Mouse (Mus musculus): ENCODE data around the gene Tbl1x. TPM values are rescaled to one million over a fixed set of nuclear protein-coding genes. Genes with fewer than 3 reads are reported as not detected.

Gene Tbl1x
- polyA plus RNA-seq, 1 experiment: 70.4 TPM

DNA sequence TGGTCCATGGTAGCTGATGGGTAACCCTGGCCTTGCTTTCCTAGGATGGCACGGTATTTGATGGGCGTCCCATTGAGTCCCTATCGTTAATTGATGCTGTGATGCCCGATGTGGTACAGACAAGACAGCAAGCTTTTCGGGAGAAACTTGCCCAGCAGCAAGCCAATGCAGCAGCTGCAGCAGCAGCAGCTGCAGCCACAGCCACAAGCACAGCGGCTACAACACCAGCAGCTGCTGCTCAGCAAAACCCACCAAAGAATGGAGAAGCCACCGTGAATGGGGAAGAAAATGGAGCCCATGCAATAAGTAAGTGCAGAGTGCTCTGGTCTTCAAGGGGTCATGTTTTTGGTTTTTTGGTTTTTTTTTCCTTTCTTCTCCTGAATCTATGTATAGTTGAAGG is 135.4 kb downstream of the Tbl1x start:
- Histone ChIP-seq H3K9me3 (replicated peaks; ENCODE audit: control insufficient read depth, insufficient read depth, low read length, poor library complexity, severe bottlenecking) (no peaks in the 10 kb centered on the region), H3K4me1 (ENCODE audit: control insufficient read depth, insufficient read depth, low read length) (no peaks in the 10 kb centered on the region), H3K36me3 (ENCODE audit: control insufficient read depth, insufficient read depth, low read length, poor library complexity, severe bottlenecking) (peaks cover 4% of the 10 kb centered on the region), H3K9ac (ENCODE audit: low read depth, poor library complexity, severe bottlenecking) (no peak overlapping the region), H3K27me3 (ENCODE audit: control insufficient read depth, insufficient read depth, low read length, poor library complexity, severe bottlenecking) (no peaks in the 10 kb centered on the region), H3K4me3 (ENCODE audit: low read depth, low read length) (no peak overlapping the region), H3K27ac (ENCODE audit: insufficient read depth, low read length) (no peak overlapping the region)
- no peak for TF ChIP-seq CTCF (IDR thresholded peaks at IDR 0.05; ENCODE audit: low read depth, low read length)
- no peak for TF ChIP-seq POLR2A (IDR thresholded peaks at IDR 0.05; ENCODE audit: insufficient read depth, low read length)
- TF ChIP-seq EP300 (IDR thresholded peaks at IDR 0.05; ENCODE audit: insufficient read depth, low read depth, low read length): no peak

DNA sequence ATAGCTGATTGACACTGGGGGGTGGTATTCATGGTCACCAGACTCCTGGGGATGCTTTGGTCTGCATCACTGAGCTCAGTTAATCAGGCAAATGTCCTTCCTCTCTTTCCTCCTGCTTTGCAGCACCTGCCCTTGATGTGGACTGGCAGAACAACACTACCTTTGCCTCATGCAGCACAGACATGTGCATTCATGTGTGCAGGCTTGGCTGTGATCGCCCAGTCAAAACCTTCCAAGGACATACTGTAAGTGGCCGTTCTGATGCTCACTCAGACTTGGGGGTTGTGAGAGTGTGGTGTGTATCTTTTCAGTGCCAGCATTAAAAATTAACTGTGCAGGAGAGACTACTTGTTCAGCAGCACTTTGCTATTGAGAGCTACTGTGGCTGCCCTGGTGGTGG is 139.4 kb downstream of the Tbl1x start:
- no peak for TF ChIP-seq EP300 (IDR thresholded peaks at IDR 0.05; ENCODE audit: insufficient read depth, low read depth, low read length)
- TF ChIP-seq POLR2A (IDR thresholded peaks at IDR 0.05; ENCODE audit: insufficient read depth, low read length): no peak
- no peak for TF ChIP-seq CTCF (IDR thresholded peaks at IDR 0.05; ENCODE audit: low read depth, low read length)
- no peak overlapping the region for H3K27ac ChIP-seq (ENCODE audit: insufficient read depth, low read length)
- H3K4me1 ChIP-seq (ENCODE audit: control insufficient read depth, insufficient read depth, low read length): no peaks in the 10 kb centered on the region
- H3K4me3 ChIP-seq (ENCODE audit: low read depth, low read length): no peak overlapping the region
- H3K9ac ChIP-seq (ENCODE audit: low read depth, poor library complexity, severe bottlenecking): no peak overlapping the region
- H3K36me3 ChIP-seq (ENCODE audit: control insufficient read depth, insufficient read depth, low read length, poor library complexity, severe bottlenecking): peaks cover 6% of the 10 kb centered on the region
- no peaks in the 10 kb centered on the region for H3K27me3 ChIP-seq (ENCODE audit: control insufficient read depth, insufficient read depth, low read length, poor library complexity, severe bottlenecking)
- H3K9me3 ChIP-seq (replicated peaks; ENCODE audit: control insufficient read depth, insufficient read depth, low read length, poor library complexity, severe bottlenecking): no peaks in the 10 kb centered on the region

DNA sequence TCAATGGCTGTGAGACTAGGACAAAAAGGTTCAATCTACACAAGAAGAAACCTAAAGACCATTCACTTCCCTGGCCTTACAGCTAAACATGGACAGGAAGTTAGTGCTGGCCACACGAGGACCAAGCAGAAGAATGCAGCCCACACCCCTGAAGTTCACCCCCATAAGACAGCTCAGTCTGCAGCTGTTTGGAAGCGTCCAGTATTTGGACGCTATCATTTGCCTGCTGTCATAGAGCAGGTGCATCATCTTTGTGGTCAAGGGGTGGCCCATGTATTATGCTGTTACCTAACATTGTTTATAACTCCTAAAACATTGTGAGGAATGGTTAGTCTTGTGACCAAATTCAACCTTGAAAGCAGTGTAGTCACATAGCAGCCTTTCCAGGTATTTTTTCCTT is 151.2 kb downstream of the Tbl1x start:
- Histone ChIP-seq H3K4me3 (ENCODE audit: low read depth, low read length) (no peak overlapping the region), H3K4me1 (ENCODE audit: control insufficient read depth, insufficient read depth, low read length) (no peaks in the 10 kb centered on the region), H3K27ac (ENCODE audit: insufficient read depth, low read length) (no peak overlapping the region), H3K9ac (ENCODE audit: low read depth, poor library complexity, severe bottlenecking) (no peak overlapping the region), H3K27me3 (ENCODE audit: control insufficient read depth, insufficient read depth, low read length, poor library complexity, severe bottlenecking) (no peaks in the 10 kb centered on the region), H3K9me3 (replicated peaks; ENCODE audit: control insufficient read depth, insufficient read depth, low read length, poor library complexity, severe bottlenecking) (no peaks in the 10 kb centered on the region), H3K36me3 (ENCODE audit: control insufficient read depth, insufficient read depth, low read length, poor library complexity, severe bottlenecking) (no peaks in the 10 kb centered on the region; the same call in none of the 2 replicates)
- TF ChIP-seq CTCF (IDR thresholded peaks at IDR 0.05; ENCODE audit: low read depth, low read length) (no peak), EP300 (IDR thresholded peaks at IDR 0.05; ENCODE audit: insufficient read depth, low read depth, low read length) (no peak), POLR2A (IDR thresholded peaks at IDR 0.05; ENCODE audit: insufficient read depth, low read length) (no peak)

DNA sequence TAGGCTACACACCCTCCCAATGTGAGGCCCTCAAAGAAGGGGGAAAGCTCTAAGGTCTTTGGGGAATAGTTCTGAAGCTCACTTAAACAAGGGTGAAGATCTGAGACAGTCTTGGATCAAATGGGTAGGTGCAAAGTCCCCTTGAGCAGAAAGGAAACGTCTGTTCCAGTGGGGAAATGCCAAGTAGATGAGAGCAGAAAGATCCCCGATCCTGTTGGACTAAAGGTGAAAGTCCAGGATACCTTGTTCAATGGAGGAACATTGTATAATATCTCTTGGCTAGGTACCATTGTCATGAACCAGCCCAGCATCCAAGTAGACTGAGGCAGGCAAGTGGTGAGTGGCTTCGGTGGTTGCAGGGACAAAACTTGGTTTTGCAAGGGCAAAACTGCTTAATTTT is 152.5 kb downstream of the Tbl1x start:
- Histone ChIP-seq H3K9me3 (replicated peaks; ENCODE audit: control insufficient read depth, insufficient read depth, low read length, poor library complexity, severe bottlenecking) (no peaks in the 10 kb centered on the region; the same call in 1 of the 2 replicates), H3K36me3 (ENCODE audit: control insufficient read depth, insufficient read depth, low read length, poor library complexity, severe bottlenecking) (no peaks in the 10 kb centered on the region; the same call in none of the 2 replicates), H3K9ac (ENCODE audit: low read depth, poor library complexity, severe bottlenecking) (no peak overlapping the region), H3K27ac (ENCODE audit: insufficient read depth, low read length) (no peak overlapping the region), H3K4me3 (ENCODE audit: low read depth, low read length) (no peak overlapping the region), H3K4me1 (ENCODE audit: control insufficient read depth, insufficient read depth, low read length) (no peaks in the 10 kb centered on the region), H3K27me3 (ENCODE audit: control insufficient read depth, insufficient read depth, low read length, poor library complexity, severe bottlenecking) (no peaks in the 10 kb centered on the region)
- TF ChIP-seq POLR2A (IDR thresholded peaks at IDR 0.05; ENCODE audit: insufficient read depth, low read length) (no peak), CTCF (IDR thresholded peaks at IDR 0.05; ENCODE audit: low read depth, low read length) (no peak)

DNA sequence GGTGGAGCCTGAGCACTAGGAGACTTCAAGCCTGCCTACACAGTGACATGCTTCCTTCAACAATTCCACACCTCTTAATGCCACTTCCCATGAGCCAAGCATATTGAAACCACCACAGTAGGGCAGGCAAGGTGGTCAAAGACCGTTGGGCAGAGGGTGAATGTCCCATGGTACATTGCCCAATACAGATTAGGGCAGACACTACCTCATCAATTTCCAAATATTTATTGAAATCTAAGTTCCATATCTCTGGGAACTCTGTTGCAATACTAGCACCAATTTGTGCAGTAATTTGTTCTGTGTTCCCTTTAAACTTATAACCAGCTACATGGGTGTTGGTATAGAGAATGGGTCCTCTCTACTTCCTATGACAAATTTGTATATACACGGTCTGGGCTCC is 154.2 kb downstream of the Tbl1x start:
- no peak overlapping the region for H3K27ac ChIP-seq (ENCODE audit: insufficient read depth, low read length)
- no peaks in the 10 kb centered on the region; the same call in 1 of the 2 replicates for H3K36me3 ChIP-seq (ENCODE audit: control insufficient read depth, insufficient read depth, low read length, poor library complexity, severe bottlenecking)
- H3K4me1 ChIP-seq (ENCODE audit: control insufficient read depth, insufficient read depth, low read length): no peaks in the 10 kb centered on the region
- no peak overlapping the region for H3K4me3 ChIP-seq (ENCODE audit: low read depth, low read length)
- no peaks in the 10 kb centered on the region; the same call in 1 of the 2 replicates for H3K9me3 ChIP-seq (replicated peaks; ENCODE audit: control insufficient read depth, insufficient read depth, low read length, poor library complexity, severe bottlenecking)
- TF ChIP-seq EP300 (IDR thresholded peaks at IDR 0.05; ENCODE audit: insufficient read depth, low read depth, low read length) (no peak), POLR2A (IDR thresholded peaks at IDR 0.05; ENCODE audit: insufficient read depth, low read length) (no peak), CTCF (IDR thresholded peaks at IDR 0.05; ENCODE audit: low read depth, low read length) (no peak)
- H3K9ac ChIP-seq (ENCODE audit: low read depth, poor library complexity, severe bottlenecking): no peak overlapping the region
- H3K27me3 ChIP-seq (ENCODE audit: control insufficient read depth, insufficient read depth, low read length, poor library complexity, severe bottlenecking): no peaks in the 10 kb centered on the region

DNA sequence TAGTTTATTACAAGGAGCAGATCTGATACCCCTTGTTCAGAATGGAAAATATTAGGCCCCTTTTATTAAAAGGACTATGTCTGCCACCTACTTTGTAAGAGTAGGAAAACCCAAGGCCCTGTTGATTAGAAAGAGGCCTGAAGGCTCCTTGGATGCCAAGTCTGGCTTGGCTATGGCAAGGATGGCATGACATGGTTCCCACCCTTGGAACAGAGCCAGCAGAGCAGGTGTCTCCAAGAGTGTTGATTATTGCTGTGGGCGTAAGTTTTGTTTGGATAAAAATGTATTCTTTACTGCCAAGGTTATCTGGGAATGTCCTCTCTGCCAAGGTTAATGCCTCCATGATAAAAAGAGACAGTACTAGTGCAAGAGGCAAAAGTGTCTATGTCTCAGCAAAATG is 156.1 kb downstream of the Tbl1x start:
- Histone ChIP-seq H3K36me3 (ENCODE audit: control insufficient read depth, insufficient read depth, low read length, poor library complexity, severe bottlenecking) (no peaks in the 10 kb centered on the region), H3K4me1 (ENCODE audit: control insufficient read depth, insufficient read depth, low read length) (no peaks in the 10 kb centered on the region), H3K27me3 (ENCODE audit: control insufficient read depth, insufficient read depth, low read length, poor library complexity, severe bottlenecking) (no peaks in the 10 kb centered on the region), H3K9ac (ENCODE audit: low read depth, poor library complexity, severe bottlenecking) (no peak overlapping the region), H3K27ac (ENCODE audit: insufficient read depth, low read length) (no peak overlapping the region), H3K4me3 (ENCODE audit: low read depth, low read length) (no peak overlapping the region), H3K9me3 (replicated peaks; ENCODE audit: control insufficient read depth, insufficient read depth, low read length, poor library complexity, severe bottlenecking) (no peaks in the 10 kb centered on the region; the same call in 1 of the 2 replicates)
- TF ChIP-seq EP300 (IDR thresholded peaks at IDR 0.05; ENCODE audit: insufficient read depth, low read depth, low read length) (no peak), CTCF (IDR thresholded peaks at IDR 0.05; ENCODE audit: low read depth, low read length) (no peak), POLR2A (IDR thresholded peaks at IDR 0.05; ENCODE audit: insufficient read depth, low read length) (no peak)
